ENCODE assay signal across 21 mouse cellular contexts in the genomic region with DNA sequence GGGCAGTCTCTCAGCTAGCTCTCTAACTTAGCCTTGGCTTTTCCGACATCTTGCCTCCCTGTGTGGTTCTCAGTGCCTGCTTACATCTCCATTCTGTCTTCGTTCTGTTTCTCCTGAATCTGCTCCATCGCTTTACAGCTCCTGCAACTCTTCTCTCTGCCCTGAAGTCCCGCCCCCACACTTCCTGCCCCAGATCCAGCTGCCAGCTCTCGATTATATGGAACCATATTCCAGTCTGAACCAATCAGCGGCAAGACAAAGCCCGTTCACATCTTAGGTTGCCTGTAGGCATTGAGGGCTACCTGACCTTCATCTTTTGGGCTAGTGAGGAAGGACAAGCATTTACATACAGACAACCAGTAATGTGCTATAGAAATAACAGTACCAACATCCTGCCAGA. TPM values are rescaled to one million over a fixed set of nuclear protein-coding genes. Genes with fewer than 3 reads are reported as not detected.
"Had no signal": no experiment of that assay in that cellular context is flagged by ENCODE, and none has a peak within 500 bp of the region (broad histone marks: within the 10 kb centered on the region; RNA-seq: fewer than 3 reads in every experiment).

No protein-coding gene starts in this region.

- H3K4me2 ChIP-seq: liver, embryonic 15.5 days; lung, embryonic 14.5 days; midbrain, embryonic 13.5 days; neural tube, embryonic 13.5 days; neural tube, embryonic 15.5 days had no signal

- H3K9ac ChIP-seq: liver, embryonic 15.5 days; lung, embryonic 14.5 days; midbrain, embryonic 13.5 days; neural tube, embryonic 13.5 days; neural tube, embryonic 15.5 days had no signal

- H3K36me3 ChIP-seq: liver, embryonic 15.5 days; midbrain, embryonic 10.5 days; midbrain, embryonic 13.5 days; neural tube, embryonic 13.5 days; neural tube, embryonic 15.5 days had no signal

- ATAC-seq: midbrain, embryonic 13.5 days; midbrain, embryonic 16.5 days had no signal

- H3K4me1 ChIP-seq: liver, embryonic 15.5 days; midbrain, embryonic 13.5 days; neural tube, embryonic 13.5 days; neural tube, embryonic 15.5 days had no signal

- H3K4me3 ChIP-seq: liver, embryonic 15.5 days; midbrain, embryonic 10.5 days; midbrain, embryonic 13.5 days; myocyte; neural tube, embryonic 13.5 days; neural tube, embryonic 15.5 days had no signal

- H3K9me3 ChIP-seq: liver, embryonic 15.5 days; midbrain, embryonic 10.5 days; midbrain, embryonic 13.5 days; neural tube, embryonic 15.5 days had no signal

- DNase-seq: lung, adult 18-20 months; lung, embryonic 14.5 days; lung, postnatal 10 days; lung, postnatal 4 days; retina, postnatal 1 day; right cerebral cortex, adult 18-20 months; right cerebral cortex, postnatal 25 days; right cerebral cortex, postnatal 4 days; spleen, adult 18-20 months; thymus, adult 18-20 months; thymus, postnatal 14 days; thymus, postnatal 36 days had no signal

- H3K27ac ChIP-seq: liver, embryonic 15.5 days; midbrain, embryonic 10.5 days; midbrain, embryonic 13.5 days; neural tube, embryonic 13.5 days; neural tube, embryonic 15.5 days had no signal

- H3K27me3 ChIP-seq: midbrain, embryonic 13.5 days; neural tube, embryonic 13.5 days; neural tube, embryonic 15.5 days had no signal

RNA-seq across cellular contexts. Expression of a gene that starts 3.1 kb away (rescaled TPM):
- polyA plus RNA-seq: midbrain, embryonic 10.5 days; midbrain, embryonic 13.5 days; midbrain, embryonic 16.5 days; neural tube, embryonic 11.5 days; neural tube, embryonic 15.5 days; stomach, embryonic 14.5 days had no signal

RNA-seq across cellular contexts. Expression of a gene that starts 13.5 kb away (rescaled TPM):
- polyA plus RNA-seq: myocyte; neural tube, embryonic 15.5 days had no signal

RNA-seq across cellular contexts. Expression of a gene that starts 18.1 kb away (rescaled TPM):
- polyA plus RNA-seq: lung, embryonic 14.5 days; midbrain, embryonic 10.5 days; midbrain, embryonic 13.5 days; midbrain, embryonic 16.5 days; myocyte; neural tube, embryonic 15.5 days; stomach, embryonic 14.5 days had no signal

RNA-seq across cellular contexts. Expression of a gene that starts 48.7 kb away (rescaled TPM):
- polyA plus RNA-seq: myocyte; neural tube, embryonic 13.5 days had no signal
